Mouse (Mus musculus) right cerebral cortex, postnatal 4 days (tissue): ENCODE measurements around the gene Plxnc1.

Experiments used
- DNase-seq: peaks from one replicate; pipeline ENCODE4 v3.0.0-alpha.2; 2022

Plxnc1 gene

GRCm38 (mm10) chr10:94944691-94945205, at the start of gene Plxnc1:
Plxnc1 (minus strand) TSS chr10:94944835.
- DNase-seq, result peak; percentile 74

- DNase-seq, result peak; percentile 80
Observed at GRCm38 (mm10) chr10:94992127-94992526, 47.5 kb upstream of the Plxnc1 start.

GRCm38 (mm10) chr10:94991564-94992097, 47.0 kb upstream of the Plxnc1 start:
- DNase-seq, result peak; percentile 67

GRCm38 (mm10) chr10:94990768-94991563, 46.3 kb upstream of the Plxnc1 start:
- peak; percentile 74 for DNase-seq

GRCm38 (mm10) chr10:94989321-94989720, 44.7 kb upstream of the Plxnc1 start:
- no peak for DNase-seq

GRCm38 (mm10) chr10:94985103-94985502, 40.5 kb upstream of the Plxnc1 start:
- DNase-seq, result no peak

GRCm38 (mm10) chr10:94982528-94982927, 37.9 kb upstream of the Plxnc1 start:
- DNase-seq, result no peak

GRCm38 (mm10) chr10:94981466-94982138, 37.0 kb upstream of the Plxnc1 start:
- no peak for DNase-seq

GRCm38 (mm10) chr10:94978265-94978822, 33.7 kb upstream of the Plxnc1 start:
- DNase-seq, result no peak

GRCm38 (mm10) chr10:94976329-94976728, 31.7 kb upstream of the Plxnc1 start:
- DNase-seq, result peak; percentile 58

GRCm38 (mm10) chr10:94975099-94975496, 30.5 kb upstream of the Plxnc1 start:
- DNase-seq, result no peak

- DNase-seq, result no peak
Observed at GRCm38 (mm10) chr10:94974345-94975098, 29.9 kb upstream of the Plxnc1 start.

GRCm38 (mm10) chr10:94971625-94972161, 27.1 kb upstream of the Plxnc1 start:
- DNase-seq, result no peak

- DNase-seq, result no peak
Observed at GRCm38 (mm10) chr10:94970221-94970620, 25.6 kb upstream of the Plxnc1 start.

- no peak for DNase-seq
Observed at GRCm38 (mm10) chr10:94967468-94967867, 22.8 kb upstream of the Plxnc1 start.

- DNase-seq, result no peak
Observed at GRCm38 (mm10) chr10:94966789-94967188, 22.2 kb upstream of the Plxnc1 start.

- no peak for DNase-seq
Observed at GRCm38 (mm10) chr10:94965093-94965492, 20.5 kb upstream of the Plxnc1 start.

- no peak for DNase-seq
Observed at GRCm38 (mm10) chr10:94962005-94962404, 17.4 kb upstream of the Plxnc1 start.

- no peak for DNase-seq
Observed at GRCm38 (mm10) chr10:94961283-94961682, 16.6 kb upstream of the Plxnc1 start.

- DNase-seq, result no peak
Observed at GRCm38 (mm10) chr10:94958311-94958710, 13.7 kb upstream of the Plxnc1 start.

- no peak for DNase-seq
Observed at GRCm38 (mm10) chr10:94957705-94958104, 13.1 kb upstream of the Plxnc1 start.
